Mouse (Mus musculus) intestine, embryonic 15.5 days (tissue): ENCODE measurements around the gene 1700066M21Rik. TPM values are rescaled to one million over a fixed set of nuclear protein-coding genes. Genes with fewer than 3 reads are reported as not detected.

ENCODE experiments used
- ATAC-seq: fragments of 200-750 bp; cut with Nextera tagmentation; 2 replicates; pipeline ENCODE4 v1.8.0; 2017; ENCODE audit warnings: moderate TSS enrichment, moderate library complexity
- H3K27ac ChIP-seq: fragments of 300-500 bp; sonication (generic); 2 replicates; pipeline ENCODE4 v1.5.1; 2015; ENCODE audit warnings: mild to moderate bottlenecking, inconsistent platforms
- H3K27me3 ChIP-seq: fragments of 300-500 bp; sonication (generic); replicated peaks from 2 replicates; pipeline ENCODE4 v1.6.1; 2015; ENCODE audit warnings: inconsistent platforms
- H3K36me3 ChIP-seq: fragments of 300-500 bp; sonication (generic); 2 replicates; pipeline ENCODE4 v1.6.1; 2015; ENCODE audit warnings: inconsistent platforms
- H3K4me1 ChIP-seq: fragments of 300-500 bp; sonication (generic); replicated peaks from 2 replicates; pipeline ENCODE4 v1.6.1; 2015; ENCODE audit warnings: inconsistent platforms
- H3K4me2 ChIP-seq: fragments of 300-500 bp; sonication (generic); replicated peaks from 2 replicates; pipeline ENCODE4 v1.6.1; 2015; ENCODE audit warnings: mild to moderate bottlenecking, inconsistent platforms
- H3K4me3 ChIP-seq: fragments of 300-500 bp; sonication (generic); replicated peaks from 2 replicates; pipeline ENCODE4 v1.5.1; 2015; ENCODE audit warnings: inconsistent platforms
- H3K9ac ChIP-seq: fragments of 300-500 bp; sonication (generic); 2 replicates; pipeline ENCODE4 v1.6.1; 2015; ENCODE audit warnings: inconsistent platforms
- H3K9me3 ChIP-seq: fragments of 300-500 bp; sonication (generic); 2 replicates; pipeline ENCODE4 v1.6.1; 2016; ENCODE audit warnings: inconsistent platforms
- WGBS: fragments of 180-500 bp; shearing (Covaris S2); methylation state at CpG from one replicate; pipeline ENCODE4 v1.1.7; 2015; 5-methylcytosine and 5-hydroxymethylcytosine counted together
- polyA plus RNA-seq: library from polyadenylated mRNA; unstranded; fragments of >200 nt; fragmentation: Nextera tagmentation; extraction: Ambion mirVana; gene quantifications from 2 replicates; pipeline ENCODE4 v1.2.1, GENCODE M21; 2015

Gene 1700066M21Rik
- polyA plus RNA-seq, 1 experiment from 2014 or later: 12.7 TPM

DNA sequence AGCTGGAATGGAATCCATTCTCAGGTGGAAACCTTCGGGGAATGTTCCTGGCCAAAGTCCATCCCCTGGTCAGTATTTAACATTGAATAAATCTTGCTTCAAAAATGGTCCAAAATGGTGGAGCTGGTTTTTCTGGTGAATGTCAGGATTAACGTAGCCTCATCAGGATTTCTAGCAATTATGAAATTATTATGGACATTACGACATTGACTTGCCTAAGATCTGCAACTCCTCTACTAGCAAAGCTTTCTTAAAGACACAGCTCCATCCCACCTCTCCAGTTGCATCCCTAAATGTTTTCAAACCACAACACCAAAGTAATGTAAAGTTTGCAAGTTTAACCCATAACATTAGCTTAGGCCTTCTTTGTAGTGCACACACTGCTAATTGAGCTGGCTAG lies 10.0 kb upstream of the 1700066M21Rik start:
- 84% methylated on average over 3 of the region's 3 CpGs for WGBS
- no peaks in the 10 kb centered on the region for H3K36me3 ChIP-seq
- no peaks in the 10 kb centered on the region for H3K27me3 ChIP-seq
- no peak overlapping the region for H3K4me3 ChIP-seq
- no peak overlapping the region for H3K9ac ChIP-seq
- no peak overlapping the region for H3K27ac ChIP-seq
- ATAC-seq: no peak
- no peaks in the 10 kb centered on the region for H3K4me1 ChIP-seq
- no peaks in the 10 kb centered on the region for H3K9me3 ChIP-seq
- no peak overlapping the region for H3K4me2 ChIP-seq

- no peaks in the 10 kb centered on the region for H3K4me1 ChIP-seq
- ATAC-seq: no peak
- 78% methylated on average over 4 of the region's 4 CpGs for WGBS
- H3K4me2 ChIP-seq: no peak overlapping the region
- no peak overlapping the region for H3K27ac ChIP-seq
- no peak overlapping the region for H3K9ac ChIP-seq
- H3K4me3 ChIP-seq: no peak overlapping the region
- no peaks in the 10 kb centered on the region for H3K27me3 ChIP-seq
- no peaks in the 10 kb centered on the region for H3K9me3 ChIP-seq
- no peaks in the 10 kb centered on the region for H3K36me3 ChIP-seq
These were observed 8.3 kb upstream of the 1700066M21Rik start for GRCm38 (mm10) chr1:57369111-57369510.

DNA sequence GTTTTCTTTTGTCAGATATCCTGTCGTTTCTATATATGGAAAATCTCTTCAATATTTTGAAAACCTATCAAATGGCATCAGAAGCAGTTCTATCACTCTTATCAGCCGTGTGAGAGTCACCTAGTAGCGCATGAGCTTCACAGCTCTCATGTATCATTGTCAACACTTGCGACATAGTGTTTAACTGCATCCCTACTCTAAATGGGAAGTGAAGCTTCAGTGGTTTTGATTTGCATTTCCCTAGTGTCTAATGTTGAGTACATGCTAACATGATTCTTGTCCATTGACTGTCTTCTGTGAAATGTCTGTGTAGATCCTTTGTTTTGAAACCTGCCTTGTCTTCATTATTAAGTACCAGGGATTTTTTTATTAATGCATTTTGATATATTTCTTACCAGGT lies 7.0 kb upstream of the 1700066M21Rik start:
- no peaks in the 10 kb centered on the region for H3K36me3 ChIP-seq
- H3K9me3 ChIP-seq: no peaks in the 10 kb centered on the region
- no peak overlapping the region for H3K4me3 ChIP-seq
- H3K4me2 ChIP-seq: no peak overlapping the region
- WGBS: 85% methylated on average over 4 of the region's 4 CpGs
- ATAC-seq: no peak
- no peaks in the 10 kb centered on the region for H3K27me3 ChIP-seq
- no peak overlapping the region for H3K27ac ChIP-seq
- H3K9ac ChIP-seq: no peak overlapping the region
- no peaks in the 10 kb centered on the region for H3K4me1 ChIP-seq

DNA sequence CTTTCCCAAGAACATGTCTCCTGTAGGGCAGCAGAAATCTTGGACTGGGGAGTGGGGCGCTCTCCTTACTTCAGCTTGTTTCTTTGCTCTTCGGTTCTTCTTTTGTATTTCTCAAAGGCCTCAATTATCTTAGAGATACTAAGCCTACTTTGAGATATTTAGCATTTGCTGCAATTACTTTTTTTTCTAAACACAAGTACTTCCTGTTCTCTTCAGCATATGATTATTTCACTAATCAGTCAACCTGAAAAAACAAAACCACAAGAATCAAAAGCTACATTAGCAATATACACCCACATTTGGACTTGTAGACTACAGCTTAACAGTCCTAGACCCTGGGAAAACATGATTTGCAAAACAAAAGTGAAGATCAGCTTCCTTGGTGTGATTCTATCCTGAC lies 2.1 kb upstream of the 1700066M21Rik start:
- no peak for ATAC-seq
- no peaks in the 10 kb centered on the region for H3K4me1 ChIP-seq
- H3K9me3 ChIP-seq: no peaks in the 10 kb centered on the region
- H3K36me3 ChIP-seq: no peaks in the 10 kb centered on the region
- no peak overlapping the region for H3K4me3 ChIP-seq
- H3K27me3 ChIP-seq: no peaks in the 10 kb centered on the region
- WGBS: 98% methylated on average over 2 of the region's 2 CpGs
- H3K4me2 ChIP-seq: no peak overlapping the region
- H3K9ac ChIP-seq: no peak overlapping the region
- H3K27ac ChIP-seq: no peak overlapping the region

DNA sequence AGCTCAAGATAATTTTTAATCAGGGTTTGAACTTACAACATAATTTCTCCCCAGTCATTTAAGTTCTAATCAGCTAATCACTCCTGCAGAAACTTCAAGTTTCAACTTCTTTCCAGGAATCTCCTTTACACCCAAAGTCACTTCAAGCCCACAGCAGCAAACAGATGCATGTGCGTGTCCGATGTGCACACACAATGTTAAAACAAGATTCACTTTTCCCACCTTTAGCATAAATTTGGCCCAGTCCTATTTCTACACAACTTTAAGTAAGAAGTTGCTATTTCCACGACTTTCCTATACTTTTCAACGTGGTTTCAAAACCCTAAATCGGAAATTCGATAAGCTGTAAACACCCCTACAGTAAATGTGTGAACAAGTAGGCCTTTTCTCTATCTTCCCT lies 614 bp upstream of the 1700066M21Rik start:
- no peaks in the 10 kb centered on the region for H3K27me3 ChIP-seq
- peak overlapping the region; percentile 54 for H3K4me2 ChIP-seq
- H3K36me3 ChIP-seq: no peaks in the 10 kb centered on the region
- no peaks in the 10 kb centered on the region for H3K9me3 ChIP-seq
- no peak overlapping the region for H3K27ac ChIP-seq
- no peak overlapping the region for H3K9ac ChIP-seq
- WGBS: 60% methylated on average over 6 of the region's 6 CpGs
- ATAC-seq: no peak
- H3K4me1 ChIP-seq: no peaks in the 10 kb centered on the region
- peak overlapping the region; percentile 79; the same call in 1 of the 2 replicates for H3K4me3 ChIP-seq

DNA sequence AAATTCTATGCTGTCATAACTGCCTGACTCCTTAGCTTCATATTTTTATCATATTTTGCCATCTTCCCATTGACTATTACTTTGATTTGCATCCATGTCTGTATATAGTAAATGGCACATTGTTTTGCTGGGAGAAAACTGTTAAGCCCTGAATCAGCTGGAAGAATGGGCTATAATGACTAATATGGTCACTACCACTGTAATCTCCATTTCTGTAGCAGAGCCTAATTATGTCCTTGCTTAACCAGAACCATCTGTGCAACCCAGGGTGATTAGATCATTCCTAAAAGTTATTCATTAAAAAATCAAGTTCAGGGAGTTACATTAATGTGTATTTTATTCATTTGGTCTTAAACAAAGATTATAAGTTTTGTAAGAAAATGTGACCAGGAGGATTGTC lies 9.1 kb downstream of the 1700066M21Rik start:
- H3K4me1 ChIP-seq: no peaks in the 10 kb centered on the region
- no peaks in the 10 kb centered on the region for H3K27me3 ChIP-seq
- no peak for ATAC-seq

DNA sequence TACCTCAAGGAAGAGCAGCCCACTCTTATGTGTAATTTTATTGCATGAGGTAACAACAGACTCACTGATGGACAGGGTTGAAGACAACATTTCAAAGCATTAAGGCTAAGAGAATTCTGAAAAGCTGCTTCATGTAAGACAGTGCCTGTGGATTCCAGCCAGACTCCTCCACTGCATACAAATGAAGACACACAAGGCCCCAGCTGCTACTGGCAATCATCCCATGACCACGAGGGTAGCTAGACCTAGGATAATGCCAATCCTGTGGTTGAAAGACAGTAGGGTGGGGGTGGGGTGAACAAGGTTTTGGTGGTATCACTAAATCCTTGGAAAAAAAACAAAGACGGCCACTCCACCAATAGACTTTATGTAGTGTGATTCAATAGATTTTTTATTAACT lies 10.5 kb downstream of the 1700066M21Rik start:
- H3K4me3 ChIP-seq: no peak overlapping the region
- no peaks in the 10 kb centered on the region for H3K9me3 ChIP-seq
- H3K27me3 ChIP-seq: no peaks in the 10 kb centered on the region
- peaks cover 1% of the 10 kb centered on the region; the same call in 1 of the 2 replicates for H3K36me3 ChIP-seq
- no peak overlapping the region for H3K9ac ChIP-seq
- no peak overlapping the region for H3K4me2 ChIP-seq
- no peaks in the 10 kb centered on the region for H3K4me1 ChIP-seq
- H3K27ac ChIP-seq: no peak overlapping the region
- 75% methylated on average over 2 of the region's 2 CpGs for WGBS
- no peak for ATAC-seq

More for the DNA sequence above, 9.1 kb downstream of the 1700066M21Rik start:
- Histone ChIP-seq H3K36me3 (no peaks in the 10 kb centered on the region), H3K4me3 (no peak overlapping the region), H3K27ac (no peak overlapping the region), H3K4me2 (no peak overlapping the region), H3K9me3 (no peaks in the 10 kb centered on the region), H3K9ac (no peak overlapping the region)

- Histone ChIP-seq H3K9ac (no peak overlapping the region), H3K27me3 (no peaks in the 10 kb centered on the region), H3K4me2 (no peak overlapping the region), H3K4me3 (no peak overlapping the region), H3K27ac (no peak overlapping the region), H3K9me3 (no peaks in the 10 kb centered on the region), H3K4me1 (no peaks in the 10 kb centered on the region), H3K36me3 (peaks cover 5% of the 10 kb centered on the region; the same call in 1 of the 2 replicates)
- ATAC-seq: no peak
- WGBS: 92% methylated on average over 8 of the region's 8 CpGs
These were observed 11.2 kb downstream of the 1700066M21Rik start for GRCm38 (mm10) chr1:57388402-57389155.

GRCm38 (mm10) chr1:57390993-57391790 lies 13.8 kb downstream of the 1700066M21Rik start:
- WGBS: 79% methylated on average over 4 of the region's 4 CpGs
- H3K4me1 ChIP-seq: no peaks in the 10 kb centered on the region
- H3K36me3 ChIP-seq: peaks cover 6% of the 10 kb centered on the region; the same call in 1 of the 2 replicates
- ATAC-seq: no peak
- no peaks in the 10 kb centered on the region for H3K27me3 ChIP-seq
- H3K9me3 ChIP-seq: no peaks in the 10 kb centered on the region
- no peak overlapping the region for H3K4me3 ChIP-seq
- H3K27ac ChIP-seq: no peak overlapping the region
- no peak overlapping the region for H3K4me2 ChIP-seq
- H3K9ac ChIP-seq: no peak overlapping the region

DNA sequence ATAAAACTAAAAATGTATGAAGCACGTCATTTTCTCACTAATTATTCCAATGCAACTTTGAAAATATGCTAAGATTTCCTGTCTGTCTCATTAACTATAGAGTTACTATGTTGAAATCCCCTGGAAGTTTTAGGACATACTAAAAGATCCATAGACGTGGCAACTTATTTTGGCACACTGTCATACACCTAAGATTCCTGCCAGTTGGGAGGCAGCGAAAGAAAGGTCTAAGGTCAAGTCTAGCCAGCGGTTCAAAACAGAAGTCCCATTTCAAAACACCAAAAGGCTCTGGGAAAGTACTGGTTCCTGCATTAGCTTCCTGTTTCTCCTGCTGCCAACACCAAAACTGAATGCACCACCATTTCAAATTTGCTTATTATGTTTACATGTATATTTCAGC lies 15.0 kb downstream of the 1700066M21Rik start:
- no peak for ATAC-seq
- 80% methylated on average over 4 of the region's 4 CpGs for WGBS
- no peaks in the 10 kb centered on the region for H3K9me3 ChIP-seq
- no peak overlapping the region for H3K27ac ChIP-seq
- H3K36me3 ChIP-seq: peaks cover 12% of the 10 kb centered on the region; the same call in 1 of the 2 replicates
- no peak overlapping the region for H3K4me2 ChIP-seq
- H3K4me3 ChIP-seq: no peak overlapping the region
- H3K4me1 ChIP-seq: no peaks in the 10 kb centered on the region
- H3K27me3 ChIP-seq: no peaks in the 10 kb centered on the region
- no peak overlapping the region for H3K9ac ChIP-seq

GRCm38 (mm10) chr1:57394051-57394450 lies 16.6 kb downstream of the 1700066M21Rik start:
- Histone ChIP-seq H3K9ac (no peak overlapping the region), H3K4me2 (no peak overlapping the region), H3K4me1 (no peaks in the 10 kb centered on the region), H3K9me3 (no peaks in the 10 kb centered on the region), H3K27me3 (no peaks in the 10 kb centered on the region), H3K27ac (no peak overlapping the region), H3K4me3 (no peak overlapping the region), H3K36me3 (peaks cover 17% of the 10 kb centered on the region; the same call in 1 of the 2 replicates)
- WGBS: 68% methylated on average over 3 of the region's 3 CpGs
- no peak for ATAC-seq

DNA sequence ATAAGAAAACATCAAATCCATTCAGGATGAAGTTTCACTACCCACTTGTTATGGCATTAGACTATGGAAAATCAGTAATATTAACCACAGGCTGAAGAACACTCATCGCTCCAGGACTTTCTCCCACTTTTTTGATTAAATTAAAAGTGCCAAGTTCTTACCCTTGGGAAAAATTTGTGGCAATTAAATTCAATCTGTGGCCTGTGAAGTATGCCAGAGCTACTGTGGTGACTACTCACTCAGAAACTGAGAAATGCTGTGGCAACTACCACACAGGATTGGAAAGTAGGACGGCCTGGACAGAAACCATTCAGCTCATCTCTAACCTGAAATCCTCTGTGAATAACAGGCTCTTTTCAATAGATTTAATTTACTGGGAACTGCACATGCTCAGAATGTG lies 22.9 kb downstream of the 1700066M21Rik start:
- Histone ChIP-seq H3K4me1 (no peaks in the 10 kb centered on the region), H3K9me3 (no peaks in the 10 kb centered on the region), H3K4me2 (no peak overlapping the region), H3K27me3 (no peaks in the 10 kb centered on the region), H3K4me3 (no peak overlapping the region), H3K36me3 (peaks cover 17% of the 10 kb centered on the region; the same call in 1 of the 2 replicates), H3K27ac (no peak overlapping the region), H3K9ac (no peak overlapping the region)
- WGBS: 87% methylated on average over 2 of the region's 2 CpGs
- no peak for ATAC-seq
